Mouse (Mus musculus) ovary, postnatal 36 days (tissue): ENCODE results near the gene Kcnk13.

Source experiments
- DNase-seq: peaks from one replicate; pipeline ENCODE4 v3.0.0; 2022; ENCODE audit warnings: low spot score, mixed read lengths

Kcnk13 gene

DNA sequence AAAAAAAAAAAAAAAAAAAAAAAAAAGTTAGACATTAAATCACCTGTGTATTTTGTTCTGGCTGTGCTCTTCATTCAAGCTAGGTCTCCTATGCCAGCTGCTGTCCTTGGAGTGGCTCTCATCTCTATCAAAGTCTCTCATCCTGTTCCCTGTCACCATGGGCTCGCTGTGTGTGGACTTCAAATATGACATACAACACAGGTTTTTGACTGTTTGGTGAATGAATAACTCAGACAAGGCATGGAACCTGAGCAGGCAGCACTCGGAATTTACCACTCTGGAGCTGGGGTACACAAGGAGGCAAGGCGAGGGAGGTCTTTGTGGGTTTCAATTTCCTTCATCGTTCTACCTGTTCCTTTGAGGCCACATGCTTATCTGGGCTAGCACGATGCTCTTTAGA, 50.8 kb downstream of the Kcnk13 start:
- DNase-seq = no peak

DNA sequence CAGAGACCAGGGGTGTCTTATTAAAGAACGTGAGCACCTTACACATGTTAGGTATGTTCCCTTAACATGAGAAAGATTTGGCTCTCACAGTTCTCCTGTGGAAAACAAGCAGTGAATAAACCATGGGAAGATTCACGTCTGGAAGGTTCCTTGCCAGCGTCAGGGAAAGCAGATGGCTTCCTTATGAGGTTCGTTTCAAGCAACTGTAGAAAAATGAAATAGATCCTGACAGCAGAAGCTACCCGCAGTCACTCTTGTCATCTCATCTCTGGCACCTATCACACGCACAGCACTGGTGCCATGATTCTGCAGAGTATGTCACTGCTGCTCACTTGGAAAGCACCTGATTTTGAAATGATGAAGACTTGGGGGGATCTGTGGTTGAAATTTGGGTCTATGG, 53.4 kb downstream of the Kcnk13 start:
- DNase-seq = no peak

DNA sequence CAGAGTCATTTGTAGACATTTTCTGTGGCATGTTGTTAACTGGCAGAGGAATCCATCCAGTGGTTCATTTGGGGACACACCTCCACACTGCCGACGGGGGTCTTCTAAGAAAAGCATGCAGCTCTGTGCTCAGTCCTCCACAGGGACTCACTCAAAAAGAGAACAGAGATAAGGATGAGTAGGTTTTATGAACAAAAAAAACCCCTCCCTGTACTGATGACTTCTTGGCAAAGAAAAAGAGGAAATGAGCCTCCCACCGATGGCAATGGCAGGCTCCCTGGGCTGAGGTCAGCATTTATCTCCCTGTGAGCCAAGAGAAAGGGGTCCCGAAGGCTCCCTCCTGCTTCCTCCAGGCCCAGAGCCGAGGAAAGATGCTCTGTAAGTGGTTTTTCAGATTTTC, 58.2 kb downstream of the Kcnk13 start:
- no peak for DNase-seq

DNA sequence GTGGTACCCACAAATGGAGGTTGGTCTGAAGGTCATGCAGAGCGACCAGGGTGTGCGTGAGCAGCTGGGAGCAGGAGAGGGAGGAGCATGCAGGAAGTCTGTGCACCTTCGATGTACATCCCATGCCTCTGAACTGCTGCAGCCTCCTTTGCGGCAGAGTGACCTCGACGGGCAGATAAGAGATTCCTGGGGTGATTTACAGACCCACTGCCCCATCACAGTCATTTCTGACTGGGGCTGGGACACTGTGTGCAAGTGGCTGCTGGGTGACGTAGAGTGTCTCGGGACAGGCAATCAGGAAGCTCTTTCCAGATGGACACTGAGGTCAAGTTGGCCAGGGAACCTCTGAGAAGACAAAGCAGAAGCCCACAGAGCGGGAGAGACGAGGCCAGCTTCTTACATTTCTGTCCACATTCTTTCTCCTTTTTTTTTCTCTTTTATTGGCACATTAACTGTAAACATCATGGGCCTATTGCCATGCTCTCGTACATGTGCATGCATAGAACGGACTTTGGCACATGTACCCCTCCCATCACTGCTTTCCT, 59.6 kb downstream of the Kcnk13 start:
- DNase-seq = no peak

DNA sequence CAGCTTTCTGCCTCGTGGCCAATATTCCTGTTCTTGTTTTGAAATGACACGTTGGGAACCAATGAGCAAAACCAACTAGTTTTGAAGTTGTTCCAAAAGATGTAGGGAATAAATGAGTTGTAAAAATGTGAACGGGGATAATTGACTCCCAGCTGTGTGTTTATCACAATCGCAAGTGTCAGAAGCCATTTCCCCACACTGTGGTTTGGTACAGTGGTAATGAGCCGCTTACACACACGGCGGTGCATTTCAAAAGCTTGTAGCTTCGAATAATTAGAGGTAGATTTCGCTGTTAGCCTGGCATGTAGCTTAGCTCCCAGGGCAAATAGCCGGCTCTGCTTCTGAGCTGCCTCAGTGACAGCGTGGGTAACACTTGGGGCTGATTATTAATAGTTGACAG, 61.4 kb downstream of the Kcnk13 start:
- no peak for DNase-seq

DNA sequence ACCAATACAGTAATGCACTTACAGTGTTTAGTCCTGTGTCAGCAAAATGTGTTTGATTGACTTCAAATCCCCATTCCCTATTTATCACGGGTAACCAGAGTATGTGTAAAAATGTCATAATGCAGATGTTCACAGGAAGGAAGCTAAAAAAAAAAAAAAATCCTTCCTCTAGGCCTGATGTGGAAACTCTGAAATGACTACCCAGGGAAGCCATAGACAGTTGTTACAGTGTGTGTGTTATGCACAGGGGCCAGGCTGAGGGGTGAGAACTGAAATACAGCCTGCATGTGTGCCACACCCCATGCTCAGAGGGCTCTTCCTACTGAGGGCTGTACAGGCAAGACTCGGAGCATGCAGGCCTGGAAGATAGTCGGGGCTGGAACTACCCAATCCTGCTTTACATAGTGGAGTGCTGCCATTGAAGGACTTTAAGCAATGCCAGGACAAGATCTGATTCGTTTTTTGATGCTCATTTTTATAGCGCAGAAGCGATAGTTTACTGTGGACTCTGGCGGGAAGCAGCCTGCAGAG, 62.5 kb downstream of the Kcnk13 start:
- no peak for DNase-seq

DNA sequence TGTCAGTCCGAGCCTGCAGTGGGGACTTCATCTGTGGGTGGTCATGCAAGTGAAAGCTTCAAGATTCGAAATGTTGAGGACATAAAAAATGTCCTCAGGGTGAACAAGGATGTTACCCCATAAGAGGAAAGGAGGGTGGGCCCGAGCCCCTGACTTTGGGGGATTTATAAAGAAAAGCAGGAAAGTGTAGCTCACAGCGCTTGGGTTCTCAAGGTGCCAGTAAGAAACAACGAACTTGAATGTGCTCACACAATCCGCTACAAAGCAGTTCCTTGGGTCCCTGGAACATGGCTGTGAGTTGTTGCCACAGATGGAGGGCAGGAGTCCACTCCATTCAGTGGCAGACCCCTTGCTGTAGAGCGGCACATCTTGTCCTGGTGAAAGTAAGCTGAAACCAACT, 63.0 kb downstream of the Kcnk13 start:
- no peak for DNase-seq

DNA sequence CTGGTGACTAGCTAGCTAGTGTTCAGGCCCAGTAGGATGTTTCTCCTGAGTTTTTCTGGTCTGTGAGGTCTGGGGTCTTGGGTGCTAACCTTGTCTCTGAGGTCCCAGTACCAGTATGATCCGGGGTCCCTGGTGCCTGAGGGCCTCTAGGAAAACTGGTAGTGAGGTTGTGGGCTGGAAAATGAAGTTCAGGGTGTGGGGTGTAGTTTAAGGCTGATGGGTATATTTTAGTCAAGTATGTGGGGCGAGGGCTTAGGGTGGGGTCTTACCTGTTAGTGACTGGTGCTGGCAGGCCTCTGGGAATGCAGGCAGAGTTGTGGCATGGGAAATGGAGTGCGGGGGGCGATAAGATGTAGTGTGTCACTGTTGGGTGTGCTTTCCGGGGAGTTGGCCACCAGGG, 67.4 kb downstream of the Kcnk13 start:
- no peak for DNase-seq

DNA sequence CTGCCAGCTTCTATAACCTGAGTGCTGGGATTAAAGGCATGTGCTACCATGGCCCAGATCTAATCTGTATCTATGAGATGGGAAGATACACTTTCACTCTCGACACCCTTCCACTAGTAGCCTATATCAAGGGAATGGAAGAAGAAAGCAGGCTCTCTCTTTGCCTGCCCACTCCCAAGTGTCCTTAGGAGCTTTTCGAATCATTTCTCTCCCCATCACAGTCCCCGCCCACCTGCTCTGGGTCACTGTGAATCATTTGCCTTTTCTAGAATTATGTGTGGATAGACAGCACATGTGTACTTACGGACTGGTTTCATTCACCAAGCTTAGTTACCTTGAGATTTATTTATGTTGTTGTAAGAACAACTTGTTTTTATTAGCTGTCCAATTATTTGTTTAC, 68.2 kb downstream of the Kcnk13 start:
- no peak for DNase-seq

DNA sequence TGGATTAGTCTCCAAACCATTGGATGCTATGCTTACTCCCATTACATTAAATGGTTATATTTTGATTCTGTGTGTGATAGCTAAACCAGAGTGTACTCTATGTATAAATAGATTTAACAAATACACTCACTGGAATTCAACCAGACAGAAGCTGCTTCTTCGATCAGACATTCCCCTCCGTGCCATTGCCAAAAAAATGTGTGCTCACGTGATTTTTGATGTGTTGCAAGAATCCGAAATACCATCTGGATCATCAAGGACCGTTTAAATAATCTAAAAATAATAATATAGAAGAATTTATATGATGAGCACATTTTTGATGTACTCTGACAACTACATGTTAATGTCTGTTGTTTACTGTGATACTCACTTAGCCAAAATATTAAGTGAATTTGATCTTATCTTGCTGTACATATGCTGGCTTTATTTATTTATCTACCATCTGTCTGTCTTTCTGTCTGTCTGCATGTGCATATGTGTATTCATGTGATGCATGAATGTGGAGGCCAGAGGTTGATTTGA, 74.5 kb downstream of the Kcnk13 start:
- DNase-seq = no peak

DNA sequence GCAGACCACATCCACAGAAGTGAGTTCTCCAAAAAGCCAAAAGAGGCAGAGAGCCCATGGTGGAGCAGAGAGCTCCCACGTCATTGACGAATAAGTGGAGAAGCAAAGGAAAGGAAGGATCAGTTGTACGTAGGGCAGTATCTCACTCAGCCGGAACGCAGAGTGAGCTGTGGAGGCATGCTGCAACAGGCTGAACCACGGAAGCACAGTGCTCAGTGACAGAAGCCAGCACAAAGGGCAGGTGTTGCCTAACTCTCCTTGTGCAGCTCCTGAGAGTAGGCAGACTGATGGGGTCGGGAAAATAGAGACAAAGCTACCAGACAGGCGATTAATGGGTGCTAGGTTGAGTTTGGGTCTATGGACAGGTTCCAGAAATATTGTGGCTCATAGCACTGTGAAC, 77.8 kb downstream of the Kcnk13 start:
- no peak for DNase-seq

DNA sequence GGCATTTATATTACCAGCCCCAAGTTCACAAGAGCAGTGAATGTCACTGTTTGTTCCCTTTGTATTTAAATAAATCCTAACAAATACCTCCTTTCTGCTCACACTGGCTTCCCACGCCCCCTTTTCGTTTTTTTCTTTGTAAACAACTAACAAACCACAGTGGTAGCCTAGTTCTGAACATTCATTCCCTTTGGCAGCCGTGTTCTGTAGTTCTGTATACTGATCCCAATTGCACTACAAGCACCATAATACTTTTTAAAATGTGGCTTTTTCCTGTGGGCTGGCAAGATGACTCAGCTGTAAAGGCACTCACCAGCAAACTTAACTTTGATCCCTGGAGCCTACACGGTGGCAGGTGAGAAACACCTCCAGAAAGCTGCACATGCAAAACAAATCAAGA, 80.4 kb downstream of the Kcnk13 start:
- DNase-seq = no peak

DNA sequence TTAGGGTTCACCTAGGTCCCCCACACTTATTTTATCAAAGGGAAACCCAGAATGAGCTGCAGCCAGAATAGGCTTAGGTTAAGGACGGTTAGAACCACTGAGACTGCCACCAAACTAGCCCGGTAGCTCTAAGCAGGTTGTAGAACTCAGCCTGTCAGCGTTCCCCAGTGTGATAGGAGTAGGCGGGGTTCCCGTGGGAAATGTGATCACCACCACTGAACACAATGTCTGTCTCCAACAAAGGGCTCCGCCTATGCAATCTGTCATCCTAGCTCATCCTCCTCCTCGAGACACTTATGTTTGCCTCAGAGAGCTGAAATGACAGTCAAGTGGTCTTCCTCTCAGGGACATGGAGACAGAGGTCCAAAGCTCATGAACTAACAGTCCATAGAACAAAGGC, 86.3 kb downstream of the Kcnk13 start:
- DNase-seq = no peak

DNA sequence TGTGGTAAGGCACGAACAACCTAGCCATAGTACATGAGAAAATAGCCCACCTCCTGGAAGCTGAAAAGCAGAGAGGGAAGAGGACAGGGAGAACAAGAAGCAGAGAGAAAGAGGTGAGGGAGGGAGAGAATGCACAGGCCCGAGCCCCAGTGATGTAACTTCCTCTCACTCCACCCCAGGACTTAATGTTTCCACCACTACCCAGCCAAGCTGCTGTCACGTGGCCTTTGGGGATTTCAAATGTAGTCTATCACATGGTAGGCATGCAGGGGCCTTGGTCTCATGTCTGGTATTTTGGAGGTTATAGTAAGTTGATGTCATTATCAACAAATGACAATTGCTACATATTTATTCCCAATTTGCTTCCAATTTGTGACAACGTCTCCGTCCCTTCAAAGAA, 89.3 kb downstream of the Kcnk13 start:
- DNase-seq = no peak

DNA sequence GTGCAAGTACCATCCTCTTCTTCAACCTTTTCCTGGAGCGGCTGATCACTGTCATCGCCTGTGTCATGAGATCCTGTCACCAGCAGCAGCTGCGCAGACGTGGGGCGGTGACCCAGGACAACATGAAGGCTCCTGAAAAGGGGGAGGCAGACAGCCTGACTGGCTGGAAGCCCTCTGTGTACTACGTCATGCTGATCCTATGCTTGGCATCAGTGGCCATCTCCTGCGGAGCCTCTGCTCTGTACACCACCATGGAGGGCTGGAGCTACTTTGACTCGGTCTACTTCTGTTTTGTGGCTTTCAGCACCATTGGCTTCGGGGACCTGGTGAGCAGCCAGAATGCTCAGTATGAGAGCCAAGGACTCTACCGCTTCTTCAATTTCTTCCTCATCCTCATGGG, 96.8 kb downstream of the Kcnk13 start:
- no peak for DNase-seq

DNA sequence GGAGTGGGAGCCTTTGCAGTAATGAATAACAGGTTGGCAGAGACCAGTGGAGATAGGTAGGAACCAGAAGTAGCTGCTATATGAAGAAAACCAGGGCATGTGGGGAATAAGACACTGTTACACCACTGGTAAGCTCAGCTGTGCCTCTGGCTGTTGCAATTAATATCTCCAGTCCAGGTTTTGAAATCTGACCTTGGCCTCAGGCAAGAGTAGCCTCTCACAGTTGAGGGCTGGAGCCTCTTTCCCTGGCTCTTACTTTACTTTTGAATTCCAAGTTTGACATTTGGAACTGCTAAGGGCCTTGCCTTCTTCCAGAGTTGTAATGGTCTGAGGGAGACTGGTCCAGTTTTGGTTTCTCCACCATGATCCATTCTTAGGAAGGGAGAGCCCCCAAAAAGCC, 97.5 kb downstream of the Kcnk13 start:
- DNase-seq = no peak

DNA sequence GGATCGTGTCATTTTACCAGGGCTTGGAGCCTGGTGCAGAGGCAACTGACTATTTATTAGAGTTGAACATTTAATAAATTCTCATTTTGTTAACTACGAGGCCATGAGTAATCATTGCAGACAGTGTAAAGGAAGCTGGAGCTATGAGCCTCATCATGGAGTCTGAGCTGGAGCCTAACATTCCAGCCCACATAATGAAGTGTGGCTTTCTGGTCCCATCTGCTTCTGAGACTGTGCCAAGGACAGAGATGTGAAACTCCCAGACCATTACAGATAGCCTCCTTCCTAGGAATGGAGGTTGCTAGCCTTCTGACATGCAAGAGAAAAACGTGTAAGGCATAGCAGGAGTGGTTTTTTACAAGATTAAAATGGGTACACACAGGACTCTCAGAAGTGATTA, 98.3 kb downstream of the Kcnk13 start:
- no peak for DNase-seq

DNA sequence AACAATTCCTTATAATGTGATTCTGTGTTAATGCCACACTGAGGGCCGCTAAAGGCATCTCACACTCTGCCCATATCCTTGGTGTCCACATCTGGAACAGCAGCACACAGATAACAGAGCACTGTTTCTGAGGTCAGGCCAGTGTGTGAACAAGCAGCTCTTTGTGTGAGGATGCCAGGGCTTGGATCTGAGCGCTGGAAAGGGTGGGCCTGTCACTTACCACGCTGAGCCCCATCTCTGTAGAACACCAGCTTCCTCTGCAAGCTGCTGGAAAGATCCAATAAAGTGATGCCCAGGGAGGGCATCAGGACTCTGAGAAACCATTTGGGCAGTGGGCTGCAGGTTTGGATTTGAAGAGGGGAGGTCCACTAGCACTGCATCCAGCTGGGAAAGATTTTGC, 100.8 kb downstream of the Kcnk13 start:
- no peak for DNase-seq

DNA sequence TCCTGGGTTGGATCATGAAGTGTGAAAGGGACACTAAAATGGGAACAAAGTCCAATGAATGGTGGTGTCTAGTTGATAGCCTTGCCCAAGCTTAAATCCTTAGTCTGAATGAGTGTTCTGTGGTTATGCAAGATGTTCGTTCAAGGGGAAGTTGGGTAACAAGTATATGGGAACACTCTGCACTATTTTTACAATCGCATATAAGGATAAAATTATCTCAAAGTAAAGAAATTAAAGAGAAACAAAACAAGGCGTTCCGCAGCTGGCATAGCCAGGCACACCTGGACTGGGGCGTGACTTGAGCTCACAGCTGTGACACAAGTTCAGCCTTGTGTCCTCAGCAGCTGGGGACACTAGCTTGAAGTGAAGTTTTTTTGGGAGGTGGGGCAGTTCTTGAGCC, 103.2 kb downstream of the Kcnk13 start:
- no peak for DNase-seq

DNA sequence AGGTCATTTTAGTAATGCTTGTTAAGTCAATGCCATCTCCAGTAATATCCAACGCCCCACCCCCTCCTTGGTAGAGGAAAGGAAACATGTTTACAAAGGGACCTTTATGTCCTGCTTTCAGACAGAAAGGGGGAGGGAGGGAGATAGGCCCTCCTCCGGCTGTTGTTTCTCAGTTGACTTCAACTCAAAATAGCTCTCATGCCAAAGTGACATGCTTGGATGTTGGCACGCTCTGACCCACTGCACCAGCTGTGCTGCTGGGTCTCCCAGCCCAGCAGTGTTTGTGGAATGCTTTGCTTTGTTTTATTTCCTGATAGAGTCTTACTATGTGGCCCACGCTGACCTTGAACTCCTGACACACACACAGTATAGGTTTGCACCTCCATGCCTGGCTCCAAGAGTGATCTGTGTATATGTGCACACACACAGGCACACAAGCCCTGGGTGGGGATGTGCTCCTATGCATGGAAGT, 108.9 kb downstream of the Kcnk13 start:
- no peak for DNase-seq

DNA sequence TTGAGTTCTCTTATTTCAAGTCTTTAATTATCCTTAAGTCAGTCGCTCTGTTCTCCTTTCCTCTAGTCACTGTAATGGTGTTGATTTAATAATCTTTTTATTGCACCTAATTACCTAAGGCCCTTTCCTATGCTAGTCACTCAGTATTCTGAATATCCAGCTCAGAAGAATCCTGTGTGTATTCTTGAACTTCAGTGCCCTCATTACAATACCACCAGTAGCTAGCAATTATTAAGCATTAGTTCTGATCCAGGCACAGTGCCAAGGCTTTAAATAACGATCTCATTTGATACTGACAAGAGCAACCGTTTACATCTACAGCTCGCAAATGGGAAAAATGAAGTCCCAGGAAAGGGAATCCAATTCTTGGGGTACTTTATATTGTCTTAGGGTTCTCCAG, 111.4 kb downstream of the Kcnk13 start:
- no peak for DNase-seq

DNA sequence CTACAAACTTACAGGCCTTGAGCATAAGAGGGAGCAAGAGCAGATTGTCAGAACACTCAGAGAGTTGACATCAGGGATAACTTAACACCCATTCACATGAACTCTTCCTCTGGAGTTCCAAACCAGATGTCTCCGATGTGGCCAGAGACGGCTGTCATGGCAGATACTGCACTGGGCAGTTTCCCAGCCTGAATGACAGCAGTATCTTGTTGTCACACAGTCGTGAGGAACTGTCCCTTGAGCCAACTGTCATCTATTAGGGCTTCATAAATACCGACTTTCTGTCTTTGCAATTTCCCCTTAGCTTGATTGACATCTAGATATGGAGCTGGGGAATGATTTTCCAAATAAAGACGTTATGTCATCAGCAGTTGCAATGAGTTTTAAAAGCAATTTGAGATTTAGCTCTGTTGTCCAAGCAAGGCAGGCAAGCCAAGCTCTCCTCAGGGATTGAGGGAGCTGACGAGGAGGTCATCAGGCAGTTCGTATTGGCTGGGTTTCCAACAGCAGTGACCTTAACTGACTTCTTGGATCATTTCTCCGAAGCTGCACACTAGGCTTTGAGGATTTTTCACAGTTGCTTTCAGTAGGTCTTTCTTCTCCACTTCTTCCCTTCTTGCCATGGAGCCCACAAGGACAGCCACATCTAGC, 115.5 kb downstream of the Kcnk13 start:
- no peak for DNase-seq

DNA sequence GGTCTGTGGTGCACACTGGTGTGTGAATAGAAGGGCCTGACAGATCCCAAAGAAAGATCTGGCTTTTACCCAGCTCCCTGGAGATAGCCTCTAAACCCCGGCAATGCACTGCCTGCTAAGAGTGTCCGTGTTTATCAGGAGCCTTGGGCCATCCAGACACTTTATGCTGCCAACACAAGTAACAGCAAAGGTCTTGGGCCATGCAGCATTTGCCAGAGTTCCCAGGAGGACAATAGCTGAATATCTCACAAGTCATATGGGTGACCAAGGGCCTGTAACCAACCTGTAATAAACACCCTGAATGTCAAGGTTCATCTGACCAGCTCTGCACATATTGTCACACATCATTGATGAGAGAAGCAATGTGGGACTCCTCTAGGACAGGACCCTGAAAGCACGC, 123.7 kb downstream of the Kcnk13 start:
- DNase-seq = no peak

DNA sequence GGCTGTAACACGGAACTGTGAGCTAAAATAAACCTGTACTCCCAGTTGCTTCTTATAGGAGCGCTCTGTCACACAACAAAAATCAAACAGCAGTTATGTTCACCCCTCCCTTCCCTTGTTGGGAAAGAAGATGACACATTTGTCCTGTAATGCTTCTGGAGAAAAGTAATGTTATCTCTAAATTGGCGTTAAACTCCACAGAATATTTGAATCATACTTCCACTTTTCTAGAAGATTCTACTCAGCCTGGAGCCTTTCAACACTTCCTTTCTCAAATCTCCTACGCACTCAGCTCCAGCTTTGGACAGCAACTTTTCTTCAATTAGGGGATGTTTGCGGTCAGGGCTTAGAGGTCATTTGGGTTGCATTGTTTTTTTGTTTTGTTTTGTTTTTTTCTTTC, 125.0 kb downstream of the Kcnk13 start:
- DNase-seq = no peak
